Mouse (Mus musculus): ENCODE measurements around the gene Sbf2. TPM values are rescaled to one million over a fixed set of nuclear protein-coding genes. Genes with fewer than 3 reads are reported as not detected.

Sbf2 gene
- polyA plus RNA-seq, 1 experiment, result 39.1 TPM

- DNase-seq (ENCODE audit: extremely low spot score in 1 of 2, low spot score in 1 of 2), result no peak
These were observed 297.3 kb downstream of the Sbf2 start for GRCm38 (mm10) chr7:110317412-110317811.

DNA sequence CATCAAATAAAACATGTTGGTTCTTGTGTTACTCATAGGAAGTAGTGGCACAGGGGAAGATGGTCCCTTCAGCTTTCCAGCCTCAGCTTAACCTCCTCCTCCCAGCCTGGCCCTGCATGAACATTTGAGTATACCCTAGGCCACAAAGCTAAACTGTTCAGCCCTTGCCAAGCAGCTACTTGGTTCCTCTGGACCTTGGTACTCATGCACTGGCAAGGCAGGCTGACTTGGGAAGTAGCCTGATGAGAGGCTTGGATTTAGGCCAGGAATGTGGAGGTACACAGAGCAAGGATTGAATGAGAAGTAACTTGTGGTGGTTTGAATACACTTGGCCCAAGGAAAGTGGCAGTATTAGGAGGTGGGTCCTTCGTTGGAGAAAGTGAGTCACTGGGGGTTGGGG lies 299.4 kb downstream of the Sbf2 start:
- DNase-seq (ENCODE audit: extremely low spot score in 1 of 2, low spot score in 1 of 2), result no peak

- no peak for DNase-seq (ENCODE audit: extremely low spot score in 1 of 2, low spot score in 1 of 2)
These were observed 300.3 kb downstream of the Sbf2 start for GRCm38 (mm10) chr7:110314401-110314890.

GRCm38 (mm10) chr7:110313392-110314055 lies 301.2 kb downstream of the Sbf2 start:
- DNase-seq (ENCODE audit: extremely low spot score in 1 of 2, low spot score in 1 of 2), result no peak

- DNase-seq (ENCODE audit: extremely low spot score in 1 of 2, low spot score in 1 of 2), result no peak
These were observed 305.5 kb downstream of the Sbf2 start for GRCm38 (mm10) chr7:110309246-110309645.

- no peak for DNase-seq (ENCODE audit: extremely low spot score in 1 of 2, low spot score in 1 of 2)
These were observed 307.0 kb downstream of the Sbf2 start for GRCm38 (mm10) chr7:110307741-110308140.

DNA sequence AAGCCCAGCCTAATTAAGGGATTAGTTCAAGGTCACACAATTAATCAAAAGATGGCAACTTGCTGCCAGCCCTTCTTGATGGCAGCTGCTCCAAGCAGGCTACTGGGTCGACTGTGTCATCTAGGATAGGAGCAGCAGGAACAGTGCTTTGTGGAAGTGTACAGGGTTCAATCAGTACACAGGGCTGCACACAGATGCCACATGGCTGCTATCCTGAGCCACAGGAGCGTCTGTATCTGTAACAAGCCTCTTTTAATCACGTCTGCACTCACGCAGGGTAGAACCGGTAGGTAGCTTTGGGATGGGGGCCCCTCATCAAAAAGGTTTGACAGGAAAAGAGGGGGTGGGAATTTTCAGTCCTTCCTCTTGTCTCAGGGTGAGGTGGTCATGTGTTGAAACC lies 308.4 kb downstream of the Sbf2 start:
- DNase-seq (ENCODE audit: extremely low spot score in 1 of 2, low spot score in 1 of 2), result no peak

GRCm38 (mm10) chr7:110305486-110305885 lies 309.2 kb downstream of the Sbf2 start:
- no peak for DNase-seq (ENCODE audit: extremely low spot score in 1 of 2, low spot score in 1 of 2)

DNA sequence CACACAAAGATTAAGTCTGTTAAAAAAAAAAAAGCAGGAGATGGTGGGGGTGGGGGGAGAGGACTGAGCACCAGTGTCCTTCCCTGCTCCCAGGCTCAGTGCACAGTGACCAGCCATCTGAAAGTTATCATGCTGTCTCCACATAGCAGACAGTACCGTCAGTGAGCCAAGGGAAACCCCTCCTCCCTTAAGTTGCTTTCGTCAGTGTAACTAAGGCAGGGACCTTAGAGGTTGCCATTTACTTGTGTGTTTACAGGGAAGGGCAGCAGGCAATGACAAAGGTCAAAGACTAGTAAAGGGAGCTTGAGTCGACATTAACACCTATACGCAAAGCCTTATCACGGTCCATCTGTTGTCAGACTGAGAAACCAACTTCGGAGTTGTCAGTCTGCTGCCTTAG lies 311.8 kb downstream of the Sbf2 start:
- no peak for DNase-seq (ENCODE audit: extremely low spot score in 1 of 2, low spot score in 1 of 2)

DNA sequence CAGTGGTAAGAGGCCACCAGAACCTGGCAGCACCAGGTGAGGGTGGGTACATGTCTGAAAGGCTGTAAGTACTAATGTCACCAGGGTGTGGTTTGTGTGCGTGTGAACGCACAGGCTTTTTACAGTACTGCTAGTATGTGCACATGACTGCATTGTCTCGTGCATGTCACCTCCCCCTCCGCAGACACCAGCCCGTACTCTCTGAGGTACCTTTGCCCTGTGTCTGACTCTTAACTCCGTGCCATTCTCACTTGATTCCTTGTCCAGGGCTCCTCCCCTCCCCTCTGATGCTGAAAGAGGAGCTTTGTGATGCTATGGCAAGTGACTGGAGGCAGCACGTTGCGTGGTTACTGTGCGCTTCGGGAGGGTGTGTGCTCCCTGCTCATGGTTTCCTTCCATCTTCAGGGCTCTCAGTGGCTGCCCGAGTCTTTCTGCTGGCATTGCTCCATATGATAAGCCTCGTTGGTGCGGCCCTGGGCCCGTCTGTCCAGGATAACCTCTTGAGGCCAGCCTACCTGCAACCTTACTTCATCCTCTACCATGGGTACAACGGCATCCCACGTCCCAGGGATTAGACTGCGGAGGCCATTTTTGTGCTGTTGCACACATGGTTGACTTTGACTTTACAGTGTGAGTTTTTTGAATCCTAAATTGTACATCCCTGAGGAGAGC lies 315.8 kb downstream of the Sbf2 start:
- no peak for DNase-seq (ENCODE audit: extremely low spot score in 1 of 2, low spot score in 1 of 2)

GRCm38 (mm10) chr7:110298090-110298489 lies 316.6 kb downstream of the Sbf2 start:
- no peak for DNase-seq (ENCODE audit: extremely low spot score in 1 of 2, low spot score in 1 of 2)

DNA sequence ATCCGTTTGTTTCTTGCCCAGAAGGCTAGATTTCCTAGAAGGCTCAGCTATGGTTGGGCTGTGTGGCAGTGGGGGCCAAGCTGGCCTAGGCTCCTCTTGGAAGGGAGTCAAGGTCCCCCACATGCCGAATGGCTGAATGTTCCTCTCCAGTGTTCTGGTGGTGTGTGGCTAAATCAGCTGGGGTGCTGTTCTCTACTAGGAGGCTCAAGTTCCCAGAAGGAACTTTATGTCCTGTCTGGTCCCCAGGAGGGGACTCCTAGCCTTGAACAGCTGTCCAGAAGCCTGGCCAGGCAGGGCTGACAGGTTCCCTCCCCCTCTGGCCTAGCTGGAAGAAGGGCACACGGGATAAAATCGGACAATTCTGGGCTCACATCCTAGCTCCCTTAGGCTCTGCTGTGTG lies 317.1 kb downstream of the Sbf2 start:
- no peak for DNase-seq (ENCODE audit: extremely low spot score in 1 of 2, low spot score in 1 of 2)

DNA sequence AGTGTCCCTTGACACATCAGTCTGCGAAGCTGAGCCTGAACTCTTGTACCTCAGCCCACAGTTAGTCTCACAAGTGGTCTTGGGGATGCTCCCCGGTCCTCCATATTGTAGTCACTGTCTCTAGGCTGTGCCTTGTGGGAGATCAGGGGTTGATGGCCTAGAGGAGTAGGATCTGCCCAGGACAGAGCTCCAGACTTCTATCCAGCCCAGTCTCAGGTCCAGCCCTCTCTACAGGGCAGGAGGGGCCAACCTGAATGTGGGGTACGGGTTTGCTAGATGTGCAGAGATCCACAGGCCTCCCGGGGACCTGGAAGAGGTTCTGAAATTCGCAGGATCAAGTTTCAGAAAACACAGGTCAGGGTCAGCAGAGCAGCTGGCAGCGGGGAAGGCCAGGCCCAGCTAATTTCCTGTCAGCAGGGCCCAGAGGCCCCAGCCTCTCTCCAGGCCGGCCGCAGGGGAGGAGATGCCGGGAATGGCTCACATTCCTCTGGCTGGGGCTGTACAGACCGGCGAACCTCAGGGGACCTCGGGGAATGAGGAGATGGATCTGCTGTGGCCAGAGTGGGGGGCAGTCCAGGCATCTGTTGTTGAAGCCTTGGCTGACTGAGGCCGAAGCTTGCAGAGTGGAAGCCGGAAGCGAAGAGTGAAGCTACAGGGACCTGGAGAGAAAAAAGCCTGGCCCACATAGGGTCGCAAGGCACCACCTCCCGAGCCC lies 317.7 kb downstream of the Sbf2 start:
- no peak for DNase-seq (ENCODE audit: extremely low spot score in 1 of 2, low spot score in 1 of 2)

DNA sequence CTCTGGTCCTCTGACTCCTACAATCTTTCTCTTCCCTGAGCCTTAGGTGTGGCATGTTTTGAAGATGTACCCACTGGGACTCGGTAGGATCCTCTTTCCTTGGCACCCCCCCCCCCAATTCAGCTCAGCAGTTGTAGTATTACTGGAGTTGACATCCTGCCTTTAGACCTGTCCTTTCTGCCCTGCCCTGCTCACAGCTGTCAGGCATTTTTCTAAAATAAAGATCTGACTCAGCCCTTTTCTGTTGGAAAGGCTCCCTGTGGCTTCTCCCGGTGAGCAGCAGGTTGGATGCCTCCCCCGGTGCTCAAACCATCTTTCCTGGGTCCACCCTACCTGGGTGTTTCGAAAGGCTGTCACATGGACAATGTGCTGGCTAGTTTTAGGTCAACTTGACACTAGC lies 325.1 kb downstream of the Sbf2 start:
- no peak for DNase-seq (ENCODE audit: extremely low spot score in 1 of 2, low spot score in 1 of 2)

GRCm38 (mm10) chr7:110288731-110289191 lies 326.0 kb downstream of the Sbf2 start:
- DNase-seq (ENCODE audit: extremely low spot score in 1 of 2, low spot score in 1 of 2), result peak in 1 of 2 experiments; percentile 31

- no peak for DNase-seq (ENCODE audit: extremely low spot score in 1 of 2, low spot score in 1 of 2)
These were observed 326.5 kb downstream of the Sbf2 start for GRCm38 (mm10) chr7:110288191-110288604.

DNA sequence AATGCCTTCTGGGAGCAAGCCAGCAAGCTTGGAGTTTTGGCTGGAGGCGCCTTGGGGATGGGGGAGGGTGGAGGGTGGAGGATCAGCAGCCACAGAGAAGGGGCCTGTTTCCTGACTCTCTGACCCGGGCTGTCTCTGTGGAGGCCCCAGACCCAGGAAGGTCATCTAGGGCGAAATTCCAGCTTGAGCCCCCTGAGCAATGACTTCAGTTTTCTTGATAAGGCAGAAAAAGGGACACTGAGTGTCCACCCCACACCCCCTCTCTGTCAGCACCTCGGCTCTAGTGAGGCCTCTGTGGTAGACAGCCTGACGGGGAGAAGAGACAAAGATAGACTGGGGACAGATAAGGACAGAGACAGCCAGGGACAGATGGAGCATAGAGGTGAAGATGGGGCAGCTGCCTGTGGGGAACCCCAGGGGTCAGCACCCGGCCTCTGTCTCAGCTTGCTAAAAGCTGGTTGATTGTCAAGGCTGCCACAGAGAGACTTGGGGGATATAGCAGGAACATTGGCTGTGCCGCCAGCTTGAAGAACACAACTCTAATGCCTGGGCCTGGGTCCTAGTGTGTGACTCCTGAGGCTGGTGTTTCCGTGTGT lies 327.1 kb downstream of the Sbf2 start:
- no peak for DNase-seq (ENCODE audit: extremely low spot score in 1 of 2, low spot score in 1 of 2)

DNA sequence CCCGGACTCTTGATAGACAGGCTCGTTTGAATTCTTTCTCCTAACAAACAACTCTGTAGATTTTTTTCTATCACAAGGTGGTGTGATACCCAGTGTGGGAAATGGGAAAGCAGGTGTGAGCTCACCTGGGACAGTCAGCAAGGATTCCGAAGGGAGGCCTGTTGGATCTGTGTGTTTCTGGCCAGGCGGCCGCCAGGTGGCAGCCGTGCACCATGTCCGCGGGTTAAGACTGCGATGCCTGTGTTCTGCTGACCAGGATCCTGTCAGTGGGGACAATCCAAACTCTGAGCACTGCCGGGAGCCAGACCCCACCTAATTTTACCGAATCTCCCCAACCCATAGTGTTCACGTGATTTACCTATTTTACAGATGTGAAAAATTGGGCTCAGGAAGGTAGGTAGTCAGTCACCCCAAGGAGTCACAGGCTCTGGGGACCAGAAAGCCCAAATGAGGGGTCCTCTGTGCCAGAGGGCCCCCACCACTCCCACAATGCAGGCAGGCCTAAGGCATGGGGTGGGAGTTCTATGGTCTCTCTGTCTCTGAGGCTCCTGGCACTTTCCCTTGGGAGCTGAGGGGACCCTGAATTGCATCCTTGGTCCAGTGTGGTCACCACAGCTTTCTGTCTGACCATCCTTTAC lies 327.8 kb downstream of the Sbf2 start:
- DNase-seq (ENCODE audit: extremely low spot score in 1 of 2, low spot score in 1 of 2), result peak; percentile 41 to 89

GRCm38 (mm10) chr7:110286198-110286732 lies 328.5 kb downstream of the Sbf2 start:
- no peak for DNase-seq (ENCODE audit: extremely low spot score in 1 of 2, low spot score in 1 of 2)

GRCm38 (mm10) chr7:110285849-110286151 lies 328.9 kb downstream of the Sbf2 start:
- DNase-seq (ENCODE audit: extremely low spot score in 1 of 2, low spot score in 1 of 2), result no peak
